Mouse (Mus musculus): ENCODE data around the gene Cacna1e. TPM values are rescaled to one million over a fixed set of nuclear protein-coding genes. Genes with fewer than 3 reads are reported as not detected.

The Cacna1e gene
- polyA plus RNA-seq, 1 experiment from 2014 or later, result 0.20 TPM

DNA sequence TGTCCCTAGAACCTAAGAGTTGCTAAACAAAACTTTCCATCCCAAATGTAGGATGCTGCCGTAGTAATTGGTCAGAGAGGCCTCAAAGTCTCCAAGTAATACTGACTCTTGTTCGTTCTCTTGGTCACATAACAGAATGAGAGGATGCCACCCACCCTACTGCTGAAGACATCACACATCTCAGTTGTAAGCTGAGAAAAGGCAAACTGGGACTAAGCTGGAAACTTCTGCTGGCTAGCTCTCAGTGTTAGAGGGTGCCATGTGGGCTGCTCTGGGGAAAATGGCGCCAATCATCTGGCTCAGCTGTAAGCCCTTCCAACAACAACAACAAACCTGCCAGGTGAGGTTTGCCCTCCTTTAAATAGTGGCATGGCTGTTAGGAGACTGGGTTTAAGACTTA lies 109.8 kb downstream of the Cacna1e start:
- Histone ChIP-seq H3K27ac (ENCODE audit: low read depth) (no peak overlapping the region), H3K4me3 (ENCODE audit: low read depth, low read length) (no peak overlapping the region), H3K4me2 (ENCODE audit: low read depth, low read length) (no peak overlapping the region), H3K4me1 (ENCODE audit: insufficient read depth) (no peaks in the 10 kb centered on the region), H3K9me3 (ENCODE audit: low read length) (no peaks in the 10 kb centered on the region), H3K27me3 (ENCODE audit: insufficient read depth, low read length) (no peaks in the 10 kb centered on the region), H3K9ac (replicated peaks) (no peak overlapping the region), H3K36me3 (replicated peaks; ENCODE audit: insufficient read depth, low read length) (no peaks in the 10 kb centered on the region)
- WGBS (ENCODE audit: insufficient replicate concordance), result 81% methylated on average over 3 of the region's 3 CpGs
- ATAC-seq (no peak), DNase-seq (no peak)
- no peak for TF ChIP-seq EP300 (IDR thresholded peaks at IDR 0.05; ENCODE audit: low read depth)
- no peak for TF ChIP-seq CTCF (IDR thresholded peaks at IDR 0.05; ENCODE audit: low read depth)

- H3K4me2 ChIP-seq (ENCODE audit: low read depth, low read length), result no peak overlapping the region
- ATAC-seq, result no peak
- no peaks in the 10 kb centered on the region for H3K27me3 ChIP-seq (ENCODE audit: insufficient read depth, low read length)
- DNase-seq, result no peak
- H3K9me3 ChIP-seq (ENCODE audit: low read length), result no peaks in the 10 kb centered on the region
- H3K4me3 ChIP-seq (ENCODE audit: low read depth, low read length), result no peak overlapping the region
- no peak overlapping the region for H3K9ac ChIP-seq (replicated peaks)
- no peaks in the 10 kb centered on the region for H3K36me3 ChIP-seq (replicated peaks; ENCODE audit: insufficient read depth, low read length)
- H3K27ac ChIP-seq (ENCODE audit: low read depth), result no peak overlapping the region
- no peak for TF ChIP-seq EP300 (IDR thresholded peaks at IDR 0.05; ENCODE audit: low read depth)
- TF ChIP-seq CTCF (IDR thresholded peaks at IDR 0.05; ENCODE audit: low read depth), result no peak
- no peaks in the 10 kb centered on the region for H3K4me1 ChIP-seq (ENCODE audit: insufficient read depth)
These were observed 113.2 kb downstream of the Cacna1e start for GRCm38 (mm10) chr1:154771111-154771510.

- Histone ChIP-seq H3K4me2 (ENCODE audit: low read depth, low read length) (no peak overlapping the region), H3K4me1 (ENCODE audit: insufficient read depth) (no peaks in the 10 kb centered on the region), H3K9me3 (ENCODE audit: low read length) (no peaks in the 10 kb centered on the region), H3K27ac (ENCODE audit: low read depth) (no peak overlapping the region), H3K27me3 (ENCODE audit: insufficient read depth, low read length) (no peaks in the 10 kb centered on the region), H3K9ac (replicated peaks) (no peak overlapping the region), H3K4me3 (ENCODE audit: low read depth, low read length) (no peak overlapping the region), H3K36me3 (replicated peaks; ENCODE audit: insufficient read depth, low read length) (no peaks in the 10 kb centered on the region)
- WGBS (ENCODE audit: insufficient replicate concordance), result 68% methylated on average over 3 of the region's 3 CpGs
- TF ChIP-seq EP300 (IDR thresholded peaks at IDR 0.05; ENCODE audit: low read depth), result no peak
- TF ChIP-seq CTCF (IDR thresholded peaks at IDR 0.05; ENCODE audit: low read depth), result no peak
- DNase-seq (no peak), ATAC-seq (no peak)
These were observed 113.8 kb downstream of the Cacna1e start for GRCm38 (mm10) chr1:154770542-154770941.

DNA sequence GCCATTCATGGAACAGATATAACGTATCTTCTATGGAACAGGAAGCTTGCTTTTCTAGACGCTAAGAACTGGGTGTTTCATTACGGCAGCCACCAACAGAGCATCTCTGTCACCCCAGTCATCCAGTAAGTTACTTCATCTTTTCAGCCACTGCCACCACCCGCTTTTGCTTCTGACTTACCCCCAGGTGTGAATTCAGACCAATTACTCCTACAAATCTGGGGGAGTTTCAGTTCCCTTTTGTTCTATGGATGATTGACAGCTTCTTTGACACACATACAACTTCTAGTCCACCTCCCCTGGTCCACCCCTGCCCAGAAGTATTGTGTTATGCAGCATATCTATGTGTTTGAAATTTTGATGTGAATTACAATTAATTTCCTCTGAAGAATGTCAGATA lies 121.2 kb downstream of the Cacna1e start:
- H3K9me3 ChIP-seq (ENCODE audit: low read length), result no peaks in the 10 kb centered on the region
- no peak overlapping the region for H3K9ac ChIP-seq (replicated peaks)
- no peak overlapping the region for H3K27ac ChIP-seq (ENCODE audit: low read depth)
- H3K27me3 ChIP-seq (ENCODE audit: insufficient read depth, low read length), result no peaks in the 10 kb centered on the region
- no peaks in the 10 kb centered on the region for H3K4me1 ChIP-seq (ENCODE audit: insufficient read depth)
- DNase-seq (no peak), ATAC-seq (no peak)
- H3K36me3 ChIP-seq (replicated peaks; ENCODE audit: insufficient read depth, low read length), result no peaks in the 10 kb centered on the region
- no peak overlapping the region for H3K4me2 ChIP-seq (ENCODE audit: low read depth, low read length)
- H3K4me3 ChIP-seq (ENCODE audit: low read depth, low read length), result no peak overlapping the region
- WGBS (ENCODE audit: insufficient replicate concordance), result 68% methylated on average over 4 of the region's 4 CpGs
- TF ChIP-seq EP300 (IDR thresholded peaks at IDR 0.05; ENCODE audit: low read depth) (no peak), CTCF (IDR thresholded peaks at IDR 0.05; ENCODE audit: low read depth) (no peak)

- no peaks in the 10 kb centered on the region for H3K4me1 ChIP-seq (ENCODE audit: insufficient read depth)
- DNase-seq (no peak), ATAC-seq (no peak)
- H3K9ac ChIP-seq (replicated peaks), result no peak overlapping the region
- H3K9me3 ChIP-seq (ENCODE audit: low read length), result no peaks in the 10 kb centered on the region
- no peak overlapping the region for H3K27ac ChIP-seq (ENCODE audit: low read depth)
- 74% methylated on average over 2 of the region's 2 CpGs for WGBS (ENCODE audit: insufficient replicate concordance)
- H3K4me2 ChIP-seq (ENCODE audit: low read depth, low read length), result no peak overlapping the region
- no peak overlapping the region for H3K4me3 ChIP-seq (ENCODE audit: low read depth, low read length)
- no peaks in the 10 kb centered on the region for H3K36me3 ChIP-seq (replicated peaks; ENCODE audit: insufficient read depth, low read length)
- H3K27me3 ChIP-seq (ENCODE audit: insufficient read depth, low read length), result no peaks in the 10 kb centered on the region
- TF ChIP-seq CTCF (IDR thresholded peaks at IDR 0.05; ENCODE audit: low read depth) (no peak), EP300 (IDR thresholded peaks at IDR 0.05; ENCODE audit: low read depth) (no peak)
These were observed 132.2 kb downstream of the Cacna1e start for GRCm38 (mm10) chr1:154752081-154752480.

GRCm38 (mm10) chr1:154748531-154748930 lies 135.8 kb downstream of the Cacna1e start:
- no peaks in the 10 kb centered on the region for H3K9me3 ChIP-seq (ENCODE audit: low read length)
- TF ChIP-seq EP300 (IDR thresholded peaks at IDR 0.05; ENCODE audit: low read depth) (no peak), CTCF (IDR thresholded peaks at IDR 0.05; ENCODE audit: low read depth) (no peak)
- H3K4me3 ChIP-seq (ENCODE audit: low read depth, low read length), result no peak overlapping the region
- ATAC-seq (no peak), DNase-seq (no peak)
- H3K4me2 ChIP-seq (ENCODE audit: low read depth, low read length), result no peak overlapping the region
- WGBS (ENCODE audit: insufficient replicate concordance), result 52% methylated on average over 3 of the region's 3 CpGs
- no peak overlapping the region for H3K9ac ChIP-seq (replicated peaks)
- H3K27ac ChIP-seq (ENCODE audit: low read depth), result no peak overlapping the region
- no peaks in the 10 kb centered on the region for H3K27me3 ChIP-seq (ENCODE audit: insufficient read depth, low read length)
- H3K4me1 ChIP-seq (ENCODE audit: insufficient read depth), result no peaks in the 10 kb centered on the region
- H3K36me3 ChIP-seq (replicated peaks; ENCODE audit: insufficient read depth, low read length), result no peaks in the 10 kb centered on the region

DNA sequence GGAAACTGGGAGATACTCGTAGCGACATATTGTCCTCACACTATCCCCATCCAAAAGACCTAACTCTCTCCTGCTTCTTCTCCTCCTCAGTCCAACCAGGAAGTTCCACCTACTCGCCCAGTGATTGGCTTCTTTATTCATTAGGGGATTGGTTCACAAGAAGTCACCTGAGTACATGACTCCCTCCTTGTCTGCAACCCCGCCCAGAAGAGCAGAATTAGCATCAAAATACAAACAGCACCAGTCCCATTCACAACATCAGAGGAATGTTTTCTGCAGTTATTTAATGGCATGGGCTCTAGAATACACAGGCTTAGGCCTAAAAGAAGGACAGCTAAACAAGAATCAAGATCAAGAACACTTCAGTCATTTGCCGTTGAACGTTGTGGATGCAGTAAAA lies 139.1 kb downstream of the Cacna1e start:
- Histone ChIP-seq H3K27me3 (ENCODE audit: insufficient read depth, low read length) (no peaks in the 10 kb centered on the region), H3K4me3 (ENCODE audit: low read depth, low read length) (no peak overlapping the region), H3K4me1 (ENCODE audit: insufficient read depth) (no peaks in the 10 kb centered on the region), H3K4me2 (ENCODE audit: low read depth, low read length) (no peak overlapping the region), H3K36me3 (replicated peaks; ENCODE audit: insufficient read depth, low read length) (no peaks in the 10 kb centered on the region), H3K27ac (ENCODE audit: low read depth) (no peak overlapping the region), H3K9ac (replicated peaks) (no peak overlapping the region), H3K9me3 (ENCODE audit: low read length) (no peaks in the 10 kb centered on the region)
- ATAC-seq (no peak), DNase-seq (no peak)
- TF ChIP-seq CTCF (IDR thresholded peaks at IDR 0.05; ENCODE audit: low read depth), result no peak
- no peak for TF ChIP-seq EP300 (IDR thresholded peaks at IDR 0.05; ENCODE audit: low read depth)
- WGBS (ENCODE audit: insufficient replicate concordance), result 83% methylated on average over 6 of the region's 6 CpGs
